Mouse (Mus musculus) intestine, embryonic 16.5 days (tissue): ENCODE data around the gene Nhsl2. TPM values are rescaled to one million over a fixed set of nuclear protein-coding genes. Genes with fewer than 3 reads are reported as not detected.

Source experiments
- ATAC-seq: fragments of 200-750 bp; cut with Nextera tagmentation; 2 replicates; pipeline ENCODE4 v1.8.0; 2017; ENCODE audit warnings: moderate TSS enrichment, moderate library complexity
- H3K27ac ChIP-seq: fragments of 300-500 bp; sonication (generic); 2 replicates; pipeline ENCODE4 v1.5.1; 2014; ENCODE audit warnings: mild to moderate bottlenecking, low read length
- H3K27me3 ChIP-seq: fragments of 300-500 bp; sonication (generic); replicated peaks from 2 replicates; pipeline ENCODE4 v1.6.1; 2014; ENCODE audit warnings: low read length, control low read depth, mixed read lengths; ENCODE audit not compliant: control insufficient read depth, insufficient read depth
- H3K36me3 ChIP-seq: fragments of 300-500 bp; sonication (generic); 2 replicates; pipeline ENCODE4 v1.6.1; 2014; ENCODE audit warnings: low read length, control low read depth; ENCODE audit not compliant: control insufficient read depth, insufficient read depth
- H3K4me1 ChIP-seq: fragments of 300-500 bp; sonication (generic); 2 replicates; pipeline ENCODE4 v1.6.1; 2014; ENCODE audit warnings: low read length, control low read depth, mixed read lengths; ENCODE audit not compliant: control insufficient read depth, insufficient read depth
- H3K4me2 ChIP-seq: fragments of 300-500 bp; sonication (generic); 2 replicates; pipeline ENCODE4 v1.6.1; 2014; ENCODE audit warnings: low read depth, low read length, control low read depth
- H3K4me3 ChIP-seq: fragments of 300-500 bp; sonication (generic); 2 replicates; pipeline ENCODE4 v1.5.1; 2014; ENCODE audit warnings: mild to moderate bottlenecking, low read length
- H3K9ac ChIP-seq: fragments of 300-500 bp; sonication (generic); 2 replicates; pipeline ENCODE4 v1.6.1; 2014; ENCODE audit warnings: low read depth, low read length
- H3K9me3 ChIP-seq: fragments of 300-500 bp; sonication (generic); 2 replicates; pipeline ENCODE4 v1.6.1; 2016; ENCODE audit warnings: low read length, control low read depth; ENCODE audit not compliant: control insufficient read depth
- WGBS: fragments of 180-500 bp; shearing (Covaris S2); extraction: QIAGEN DNeasy Blood & Tissue Kit; methylation state at CpG from one replicate; pipeline ENCODE4 v1.1.7; 2014; 5-methylcytosine and 5-hydroxymethylcytosine counted together
- polyA plus RNA-seq: library from polyadenylated mRNA; unstranded; fragments of >200 nt; fragmentation: Nextera tagmentation; extraction: Ambion mirVana; gene quantifications from 2 replicates; pipeline ENCODE4 v1.2.1, GENCODE M21; 2015

Nhsl2 gene
- polyA plus RNA-seq, 1 experiment from 2014 or later = 6.9 TPM

DNA sequence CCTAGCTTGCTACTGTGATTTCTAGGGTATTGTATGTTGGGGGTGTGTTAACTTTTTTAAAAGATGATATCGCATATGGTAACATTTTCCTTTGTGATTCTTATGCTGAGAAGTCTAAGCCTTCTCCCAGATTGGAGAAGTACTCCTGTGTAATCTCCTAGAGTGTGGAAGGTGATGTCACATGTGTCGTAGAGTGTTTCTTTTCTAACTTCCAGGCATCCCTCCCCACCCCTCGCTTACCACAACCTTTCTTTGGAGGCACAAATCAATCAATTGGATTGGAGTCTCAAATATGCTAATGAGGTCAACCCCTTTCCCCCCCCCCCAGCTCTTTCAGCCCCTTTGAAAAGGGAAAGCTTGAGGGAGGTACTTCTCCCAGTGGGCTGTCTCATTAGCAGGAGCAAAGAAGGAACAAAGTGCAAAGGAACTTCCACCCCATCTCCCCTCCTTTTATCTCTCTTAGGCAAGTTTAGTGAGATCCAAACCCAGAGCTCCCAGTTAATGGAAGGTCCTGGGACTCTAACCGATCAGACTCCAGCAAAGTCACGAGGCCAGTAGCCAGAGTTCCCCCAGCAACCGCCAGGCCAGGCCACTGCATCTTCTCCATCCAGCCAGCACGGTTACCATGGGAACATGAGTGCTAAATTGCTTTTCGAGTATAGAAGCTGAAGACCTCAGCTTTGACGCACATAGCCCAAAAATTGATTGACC, 137.6 kb downstream of the Nhsl2 start:
- no peak for ATAC-seq
- peaks cover 7% of the 10 kb centered on the region; the same call in 1 of the 2 replicates for H3K27me3 ChIP-seq
- WGBS = 54% methylated on average over 9 of the region's 9 CpGs
- H3K9ac ChIP-seq = no peak overlapping the region
- H3K4me3 ChIP-seq = no peak overlapping the region
- H3K4me1 ChIP-seq = no peaks in the 10 kb centered on the region
- H3K4me2 ChIP-seq = no peak overlapping the region
- H3K27ac ChIP-seq = no peak overlapping the region
- H3K9me3 ChIP-seq = no peaks in the 10 kb centered on the region
- no peaks in the 10 kb centered on the region for H3K36me3 ChIP-seq

DNA sequence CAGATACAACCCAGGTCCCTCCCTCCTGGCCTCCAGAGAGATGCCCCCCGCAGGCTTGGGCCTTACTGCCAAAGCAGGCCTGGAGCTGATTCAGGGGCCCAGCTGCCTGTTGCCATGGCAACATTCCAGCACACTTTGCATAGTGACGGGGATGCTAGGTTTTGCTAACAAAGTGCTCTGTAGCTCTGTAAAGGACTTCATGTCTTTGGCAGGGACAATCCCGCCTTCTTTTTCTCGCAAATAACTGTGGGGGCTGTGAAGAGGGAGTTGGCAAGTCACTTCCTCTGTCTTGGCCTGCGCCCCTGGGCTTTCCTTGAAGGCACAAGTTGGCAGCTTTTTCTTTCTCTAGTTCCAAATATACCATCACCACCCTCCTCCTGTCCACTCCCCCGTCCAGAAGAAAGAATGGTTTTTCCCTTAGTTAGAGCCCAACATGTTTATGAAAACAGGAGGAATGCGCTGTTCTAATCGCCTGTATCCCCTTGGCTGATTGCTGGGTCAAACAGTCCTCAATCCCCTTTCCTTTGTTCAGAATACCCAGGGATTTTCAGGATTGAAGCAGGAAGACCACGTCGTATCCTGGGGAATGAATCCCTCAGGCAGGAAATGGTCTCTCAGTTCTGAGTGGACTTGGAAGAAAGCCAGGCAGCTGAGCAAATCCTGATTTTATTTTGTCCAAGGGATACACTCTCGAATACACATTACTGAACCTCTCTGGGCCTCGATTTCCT, 144.8 kb downstream of the Nhsl2 start:
- no peak overlapping the region for H3K4me2 ChIP-seq
- H3K27ac ChIP-seq = peak overlapping the region; percentile 70
- no peak overlapping the region for H3K9ac ChIP-seq
- H3K9me3 ChIP-seq = no peaks in the 10 kb centered on the region
- no peak overlapping the region for H3K4me3 ChIP-seq
- peak; percentile 46; the same call in 1 of the 2 replicates for ATAC-seq
- H3K4me1 ChIP-seq = no peaks in the 10 kb centered on the region
- 33% methylated on average over 12 of the region's 12 CpGs for WGBS
- no peaks in the 10 kb centered on the region for H3K36me3 ChIP-seq
- H3K27me3 ChIP-seq = peaks cover 9% of the 10 kb centered on the region

DNA sequence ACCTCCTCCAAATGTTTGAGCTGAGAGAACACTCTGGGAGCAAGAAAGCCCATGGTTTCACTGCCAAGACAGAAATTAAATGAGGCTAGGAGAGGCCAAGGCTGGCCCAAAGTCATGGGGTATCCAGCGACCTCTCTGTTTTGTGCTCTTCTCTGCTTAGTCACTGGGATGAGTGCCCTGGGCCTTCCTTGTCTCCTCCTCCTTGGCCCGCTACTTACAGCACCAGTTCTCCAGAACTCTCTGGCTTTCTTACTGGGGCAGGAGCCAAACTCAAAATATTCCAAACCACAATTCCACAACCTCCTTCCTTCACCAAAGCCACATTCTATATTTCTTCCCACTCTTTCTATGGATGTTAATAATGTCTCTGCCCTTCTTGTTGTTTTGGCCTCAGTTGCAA, 147.5 kb downstream of the Nhsl2 start:
- ATAC-seq = no peak
- Histone ChIP-seq H3K9me3 (no peaks in the 10 kb centered on the region), H3K4me1 (no peaks in the 10 kb centered on the region), H3K4me3 (no peak overlapping the region), H3K27ac (no peak overlapping the region), H3K4me2 (no peak overlapping the region), H3K27me3 (peaks cover 5% of the 10 kb centered on the region; the same call in 1 of the 2 replicates), H3K36me3 (no peaks in the 10 kb centered on the region), H3K9ac (no peak overlapping the region)
- 76% methylated on average over 2 of the region's 2 CpGs for WGBS

DNA sequence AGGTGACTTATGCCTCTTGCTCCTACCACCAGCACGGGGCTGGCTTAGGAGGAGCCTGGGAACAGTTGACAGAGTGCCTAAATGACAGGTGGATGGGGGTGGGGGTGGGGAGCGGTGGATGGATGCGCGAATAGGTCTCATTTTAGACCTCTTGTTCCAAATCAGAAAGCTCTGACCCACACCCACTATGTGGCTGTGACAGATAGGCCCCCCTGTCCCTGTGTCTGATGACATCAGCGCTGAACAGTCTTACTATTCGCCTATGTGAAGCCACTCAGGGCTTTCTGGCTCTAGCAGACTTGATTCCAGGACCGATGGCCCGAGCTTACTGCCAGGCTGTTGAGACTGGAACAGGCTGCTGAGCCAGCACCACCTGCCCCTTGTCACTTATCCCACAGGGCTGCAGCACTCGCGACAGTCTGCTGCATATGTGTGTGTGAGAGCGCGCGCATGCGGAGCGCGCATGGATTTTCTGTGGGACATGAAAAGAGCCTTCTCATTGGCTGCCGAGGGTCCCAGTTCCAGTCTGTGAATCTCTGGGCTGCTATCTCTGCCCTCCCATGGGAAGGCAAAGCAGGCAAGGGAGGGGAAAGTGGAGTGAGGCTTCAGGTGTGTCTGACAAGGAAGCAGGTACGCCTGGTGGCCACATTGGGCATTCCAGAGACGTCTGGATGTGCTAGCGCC, 154.6 kb downstream of the Nhsl2 start:
- ATAC-seq = peak; percentile 57
- WGBS = 15% methylated on average over 20 of the region's 20 CpGs
- Histone ChIP-seq H3K4me2 (peak overlapping the region; percentile 51), H3K27me3 (peaks cover 8% of the 10 kb centered on the region; the same call in 1 of the 2 replicates), H3K27ac (no peak overlapping the region), H3K36me3 (no peaks in the 10 kb centered on the region), H3K4me1 (peaks cover 11% of the 10 kb centered on the region), H3K4me3 (peak overlapping the region; percentile 29), H3K9ac (peak overlapping the region; percentile 40; the same call in 1 of the 2 replicates), H3K9me3 (no peaks in the 10 kb centered on the region)

DNA sequence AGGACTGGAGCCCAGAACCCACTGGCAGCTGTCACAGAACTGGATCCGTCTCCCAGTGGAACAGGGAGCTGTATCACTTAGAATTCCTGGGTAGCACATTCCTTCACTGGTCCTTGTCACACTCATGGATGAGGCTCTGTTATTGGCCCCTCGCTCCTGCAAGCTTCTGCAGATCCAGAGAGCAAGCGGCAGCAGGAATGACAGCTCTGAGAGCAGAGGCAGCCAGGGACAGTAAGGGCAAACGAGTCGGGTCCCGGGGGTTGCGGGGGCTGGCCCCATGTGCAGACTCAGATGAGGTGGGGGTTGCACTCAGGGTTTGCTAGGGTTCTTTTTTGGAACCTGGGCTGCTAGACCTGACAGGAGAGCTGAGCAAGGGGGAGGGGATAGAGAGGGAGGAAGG, 155.2 kb downstream of the Nhsl2 start:
- Histone ChIP-seq H3K4me3 (peak overlapping the region; percentile 29), H3K27me3 (peaks cover 7% of the 10 kb centered on the region; the same call in 1 of the 2 replicates)
- WGBS = 9% methylated on average over 7 of the region's 7 CpGs

DNA sequence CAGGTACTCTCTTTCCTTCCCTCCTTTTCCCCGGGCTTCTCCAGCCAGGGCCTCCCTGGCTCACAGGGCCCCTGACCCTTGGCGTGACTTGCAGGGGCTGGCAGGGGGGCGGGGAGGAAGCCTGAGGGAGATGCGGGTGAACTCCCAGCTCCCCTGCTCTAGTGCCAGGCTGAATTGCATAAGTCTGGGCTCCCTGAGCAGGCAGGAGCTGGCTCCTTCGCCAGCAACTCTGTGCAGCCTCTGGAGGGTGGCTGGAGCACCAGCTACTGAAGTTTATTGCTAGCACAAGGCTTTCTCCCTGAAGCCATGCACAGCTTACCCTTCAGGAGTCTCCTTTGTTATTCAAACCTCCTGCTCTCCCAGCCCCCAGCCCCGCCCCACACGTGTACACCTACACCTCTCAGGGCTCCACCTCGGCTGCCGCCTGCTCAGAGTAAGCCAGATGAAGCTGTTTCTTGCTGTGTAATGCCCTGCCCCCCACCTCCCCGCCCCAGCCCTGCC, 156.0 kb downstream of the Nhsl2 start:
- Histone ChIP-seq H3K4me1 (peaks cover 11% of the 10 kb centered on the region), H3K9ac (no peak overlapping the region), H3K9me3 (no peaks in the 10 kb centered on the region), H3K27ac (no peak overlapping the region), H3K36me3 (no peaks in the 10 kb centered on the region), H3K4me3 (peak overlapping the region; percentile 14), H3K4me2 (peak overlapping the region; percentile 51), H3K27me3 (peaks cover 7% of the 10 kb centered on the region; the same call in 1 of the 2 replicates)
- peak; percentile 83 for ATAC-seq
- WGBS = 21% methylated on average over 9 of the region's 10 CpGs

More for the DNA sequence above, 155.2 kb downstream of the Nhsl2 start:
- ATAC-seq = no peak
- Histone ChIP-seq H3K36me3 (no peaks in the 10 kb centered on the region), H3K4me2 (peak overlapping the region; percentile 51), H3K4me1 (peaks cover 11% of the 10 kb centered on the region), H3K27ac (no peak overlapping the region), H3K9me3 (no peaks in the 10 kb centered on the region), H3K9ac (0 out of 2 replicates have a peak overlapping the region, but pooled peaks have one; percentile 40)

DNA sequence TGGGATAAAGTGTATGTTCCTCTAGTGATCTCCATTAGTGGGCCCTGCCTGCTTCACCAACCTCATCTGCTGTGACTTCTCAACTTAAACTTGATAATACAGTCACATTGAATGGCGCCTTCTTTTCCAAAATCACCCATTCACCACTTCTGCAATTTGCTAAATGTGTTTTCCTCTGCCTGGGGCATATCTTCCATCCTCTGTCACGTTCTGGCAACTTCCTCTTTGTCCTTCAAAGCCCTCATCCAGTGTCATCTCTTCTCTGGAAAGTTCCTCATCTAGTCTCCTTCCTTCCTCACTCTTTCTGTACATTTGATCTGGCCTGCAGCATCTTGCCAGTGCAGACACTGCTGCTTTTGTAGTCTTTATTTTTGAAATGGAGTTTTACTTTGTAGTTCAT, 158.8 kb downstream of the Nhsl2 start:
- WGBS = 61% methylated on average over 2 of the region's 2 CpGs

DNA sequence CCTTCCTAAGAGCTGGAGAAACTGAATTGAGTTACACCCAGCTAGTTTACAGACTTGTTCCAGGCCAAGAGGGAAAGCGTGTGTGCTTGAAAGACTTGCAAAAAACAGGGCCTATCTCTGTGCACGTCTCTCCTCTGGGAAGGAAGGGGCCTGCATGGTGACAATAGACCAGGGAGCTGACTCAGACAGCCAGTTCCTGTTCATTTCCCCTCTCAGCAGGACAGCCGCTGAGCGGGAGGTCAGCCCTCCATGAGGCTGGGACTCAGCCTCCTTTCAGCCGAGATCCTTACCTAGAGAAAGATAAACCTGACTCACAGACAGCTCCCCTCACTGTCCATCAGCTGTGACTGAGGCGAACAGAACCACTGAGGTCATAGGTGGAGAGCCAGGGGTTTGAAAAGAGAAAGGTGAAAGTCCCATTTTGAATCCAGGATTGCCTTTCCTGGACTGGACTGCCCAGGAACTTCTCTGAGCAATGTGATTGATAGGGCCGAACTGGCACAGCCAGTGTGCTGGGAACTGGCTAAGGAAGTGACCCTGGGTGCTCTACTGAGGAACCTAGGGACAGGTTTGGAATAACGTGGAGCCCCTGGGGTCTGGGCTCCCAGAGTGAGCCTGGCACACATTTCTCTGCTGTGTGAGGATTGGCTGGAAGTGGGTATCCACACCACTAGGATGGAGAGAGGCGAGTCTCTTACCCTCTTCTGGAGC, 168.2 kb downstream of the Nhsl2 start:
- Histone ChIP-seq H3K27ac (no peak overlapping the region), H3K4me3 (no peak overlapping the region), H3K4me2 (no peak overlapping the region), H3K9ac (no peak overlapping the region), H3K36me3 (no peaks in the 10 kb centered on the region), H3K4me1 (no peaks in the 10 kb centered on the region), H3K9me3 (no peaks in the 10 kb centered on the region), H3K27me3 (no peaks in the 10 kb centered on the region)
- 60% methylated on average over 9 of the region's 9 CpGs for WGBS
- ATAC-seq = no peak

More for the DNA sequence above, 158.8 kb downstream of the Nhsl2 start:
- H3K4me3 ChIP-seq = no peak overlapping the region
- H3K27me3 ChIP-seq = peaks cover 4% of the 10 kb centered on the region; the same call in 1 of the 2 replicates
- H3K27ac ChIP-seq = no peak overlapping the region
- no peak overlapping the region for H3K4me2 ChIP-seq
- H3K4me1 ChIP-seq = peaks cover 11% of the 10 kb centered on the region
- H3K9me3 ChIP-seq = no peaks in the 10 kb centered on the region
- ATAC-seq = no peak
- no peak overlapping the region for H3K9ac ChIP-seq
- H3K36me3 ChIP-seq = no peaks in the 10 kb centered on the region
